Mouse (Mus musculus) MEL (cell line): ENCODE data around the gene Soat2. TPM values are rescaled to one million over a fixed set of nuclear protein-coding genes. Genes with fewer than 3 reads are reported as not detected.

Experiments used
- DNase-seq: peaks from one replicate; pipeline ENCODE4 v3.0.0; 2011; ENCODE audit warnings: low read depth, low spot score
- H3K27ac ChIP-seq: 2 replicates; pipeline ENCODE4 v1.5.1; 2012; ENCODE audit warnings: low read depth, mild to moderate bottlenecking, control low read depth, low read length, moderate library complexity; ENCODE audit not compliant: control insufficient read depth
- H3K27me3 ChIP-seq, 2 experiments: fragments of 150-350 bp in 1 of 2; sonication (generic) in 1 of 2; 2 replicates each; pipeline ENCODE4 v1.6.1; 2012; ENCODE audit warnings: low read length in 2 of 2, mild to moderate bottlenecking in 2 of 2, improper control_type of control experiment in 1 of 2, moderate library complexity in 1 of 2; ENCODE audit not compliant: insufficient read depth in 2 of 2, control insufficient read depth in 1 of 2
- H3K36me3 ChIP-seq, 2 experiments: 2 replicates each; pipeline ENCODE4 v1.6.1; 2012 to 2014; ENCODE audit warnings: low read length in 2 of 2, improper control_type of control experiment in 1 of 2, inconsistent platforms in 1 of 2, mild to moderate bottlenecking in 1 of 2; ENCODE audit not compliant: insufficient read depth in 2 of 2, control insufficient read depth in 1 of 2
- H3K4me1 ChIP-seq, 2 experiments: fragments of 150-350 bp in 1 of 2; sonication (generic) in 1 of 2; 2 replicates each; pipeline ENCODE4 v1.6.1; 2012; ENCODE audit warnings: low read length in 2 of 2, improper control_type of control experiment in 1 of 2, mild to moderate bottlenecking in 1 of 2; ENCODE audit not compliant: insufficient read depth in 2 of 2, control insufficient read depth in 1 of 2
- H3K4me3 ChIP-seq, 2 experiments: fragments of 150-350 bp in 1 of 2; sonication (generic) in 1 of 2; 2 replicates each; pipeline ENCODE4 v1.5.1; 2012; ENCODE audit warnings: low read depth in 2 of 2, low read length in 2 of 2, mild to moderate bottlenecking in 2 of 2, moderate library complexity in 2 of 2, control low read depth in 1 of 2, improper control_type of control experiment in 1 of 2; ENCODE audit not compliant: control insufficient read depth in 1 of 2, insufficient read depth in 1 of 2
- H3K79me2 ChIP-seq: 2 replicates; pipeline ENCODE4 v1.6.1; 2012; ENCODE audit warnings: mild to moderate bottlenecking, low read length, moderate library complexity; ENCODE audit not compliant: control insufficient read depth, poor library complexity, insufficient read depth
- H3K9ac ChIP-seq: 2 replicates; pipeline ENCODE4 v1.6.1; 2012; ENCODE audit warnings: low read depth, mild to moderate bottlenecking, control low read depth, low read length, moderate library complexity; ENCODE audit not compliant: control insufficient read depth, poor library complexity, severe bottlenecking
- H3K9me3 ChIP-seq: fragments of 150-350 bp; sonication (generic); replicated peaks from 2 replicates; pipeline ENCODE4 v1.6.1; 2012; ENCODE audit warnings: mild to moderate bottlenecking, low read length, improper control_type of control experiment, moderate library complexity; ENCODE audit not compliant: insufficient read depth
- CHD1 ChIP-seq: IDR thresholded peaks from 2 replicates; pipeline ENCODE4 v1.6.1; 2012; ENCODE audit warnings: low read depth, mild to moderate bottlenecking, inconsistent platforms, low read length, improper control_type of control experiment
- CHD2 ChIP-seq: IDR thresholded peaks from 2 replicates; pipeline ENCODE4 v1.6.1; 2011; ENCODE audit warnings: low read length, improper control_type of control experiment
- CTCF ChIP-seq, 3 experiments: IDR thresholded peaks in 2 of 3; conservative IDR thresholded peaks in 1 of 3; 2 replicates each; pipeline ENCODE4 v1.5.1; 2011 to 2012; ENCODE audit warnings: low read length in 3 of 3, low read depth in 2 of 3, mild to moderate bottlenecking in 2 of 3, improper control_type of control experiment in 1 of 3, inconsistent platforms in 1 of 3, mixed read lengths in 1 of 3, moderate library complexity in 1 of 3; ENCODE audit not compliant: control insufficient read depth in 1 of 3, insufficient read depth in 1 of 3, poor library complexity in 1 of 3, severe bottlenecking in 1 of 3
- EP300 ChIP-seq, 2 experiments: IDR thresholded peaks; 2 replicates each; pipeline ENCODE4 v1.6.1; 2011; ENCODE audit warnings: improper control_type of control experiment in 2 of 2, low read length in 2 of 2, low read depth in 1 of 2, mild to moderate bottlenecking in 1 of 2
- ETS1 ChIP-seq: IDR thresholded peaks from 2 replicates; pipeline ENCODE4 v1.6.1; 2012; ENCODE audit warnings: low read depth, mild to moderate bottlenecking, inconsistent platforms, low read length, improper control_type of control experiment, moderate library complexity
- GABPA ChIP-seq: IDR thresholded peaks from 2 replicates; pipeline ENCODE4 v1.6.1; 2012; ENCODE audit warnings: low read depth, mild to moderate bottlenecking, inconsistent platforms, low read length, improper control_type of control experiment, moderate library complexity
- JUND ChIP-seq: IDR thresholded peaks from 2 replicates; pipeline ENCODE4 v1.6.1; 2011; ENCODE audit warnings: low read depth, mild to moderate bottlenecking, improper control_type of control experiment, low read length
- MAFK ChIP-seq: IDR thresholded peaks from 2 replicates; pipeline ENCODE4 v1.6.1; 2011; ENCODE audit warnings: low read depth, mild to moderate bottlenecking, low read length, improper control_type of control experiment, borderline replicate concordance
- MAX ChIP-seq: IDR thresholded peaks from 2 replicates; pipeline ENCODE4 v1.6.1; 2011; ENCODE audit warnings: low read length, improper control_type of control experiment
- MEF2A ChIP-seq: IDR thresholded peaks from 2 replicates; pipeline ENCODE4 v1.6.1; 2014; ENCODE audit warnings: low read depth, mild to moderate bottlenecking, inconsistent platforms, low read length, improper control_type of control experiment; ENCODE audit not compliant: poor library complexity, insufficient replicate concordance, severe bottlenecking; ENCODE audit errors: extremely low read depth
- MXI1 ChIP-seq: IDR thresholded peaks from 2 replicates; pipeline ENCODE4 v1.6.1; 2011; ENCODE audit warnings: mild to moderate bottlenecking, low read depth, low read length, improper control_type of control experiment
- MYC ChIP-seq: IDR thresholded peaks from 2 replicates; pipeline ENCODE4 v1.6.1; 2011; ENCODE audit warnings: low read depth, mild to moderate bottlenecking, low read length, improper control_type of control experiment, moderate library complexity
- NELFE ChIP-seq: IDR thresholded peaks from 2 replicates; pipeline ENCODE4 v1.6.1; 2011; ENCODE audit warnings: low read depth, low read length, improper control_type of control experiment
- NRF1 ChIP-seq: IDR thresholded peaks from 2 replicates; pipeline ENCODE4 v1.6.1; 2014; ENCODE audit warnings: low read depth, mild to moderate bottlenecking, inconsistent platforms, low read length, improper control_type of control experiment, moderate library complexity; ENCODE audit not compliant: poor library complexity, insufficient read depth, severe bottlenecking
- POLR2AphosphoS2 ChIP-seq: IDR thresholded peaks from 2 replicates; pipeline ENCODE4 v1.6.1; 2011; ENCODE audit warnings: low read length, improper control_type of control experiment
- POLR2AphosphoS5 ChIP-seq: IDR thresholded peaks from 2 replicates; pipeline ENCODE4 v1.6.1; 2012; ENCODE audit warnings: low read depth, borderline replicate concordance, mild to moderate bottlenecking, inconsistent platforms, low read length, moderate library complexity, mixed read lengths
- RAD21 ChIP-seq: IDR thresholded peaks from 2 replicates; pipeline ENCODE4 v1.6.1; 2011; ENCODE audit warnings: mild to moderate bottlenecking, low read depth, low read length, improper control_type of control experiment
- RCOR1 ChIP-seq: IDR thresholded peaks from 2 replicates; pipeline ENCODE4 v1.6.1; 2012; ENCODE audit warnings: low read depth, mild to moderate bottlenecking, inconsistent platforms, low read length, improper control_type of control experiment
- SIN3A ChIP-seq: IDR thresholded peaks from 2 replicates; pipeline ENCODE4 v1.6.1; 2012; ENCODE audit warnings: low read length, improper control_type of control experiment, inconsistent platforms
- SMC3 ChIP-seq: IDR thresholded peaks from 2 replicates; pipeline ENCODE4 v1.6.1; 2011; ENCODE audit warnings: low read depth, low read length, improper control_type of control experiment
- TBP ChIP-seq: IDR thresholded peaks from 2 replicates; pipeline ENCODE4 v1.8.0; 2011; ENCODE audit warnings: low read depth, low read length, improper control_type of control experiment
- TCF12 ChIP-seq: IDR thresholded peaks from 2 replicates; pipeline ENCODE4 v1.6.1; 2014; ENCODE audit warnings: low read depth, mild to moderate bottlenecking, inconsistent platforms, low read length, improper control_type of control experiment, moderate library complexity
- UBTF ChIP-seq: IDR thresholded peaks from 2 replicates; pipeline ENCODE4 v1.6.1; 2012; ENCODE audit warnings: low read depth, mild to moderate bottlenecking, inconsistent platforms, low read length, improper control_type of control experiment, moderate library complexity, borderline replicate concordance; ENCODE audit not compliant: insufficient read depth
- USF2 ChIP-seq, 2 experiments: IDR thresholded peaks; 2 replicates each; pipeline ENCODE4 v1.6.1; 2011 to 2012; ENCODE audit warnings: improper control_type of control experiment in 2 of 2, low read length in 2 of 2, borderline replicate concordance in 1 of 2, inconsistent platforms in 1 of 2, low read depth in 1 of 2, mild to moderate bottlenecking in 1 of 2; ENCODE audit not compliant: insufficient read depth in 1 of 2
- ZC3H11A ChIP-seq: IDR thresholded peaks from 2 replicates; pipeline ENCODE4 v1.6.1; 2012; ENCODE audit warnings: low read depth, mild to moderate bottlenecking, inconsistent platforms, low read length, improper control_type of control experiment
- ZMIZ1 ChIP-seq: IDR thresholded peaks from 2 replicates; pipeline ENCODE4 v1.6.1; 2012; ENCODE audit warnings: low read depth, mild to moderate bottlenecking, inconsistent platforms, low read length, improper control_type of control experiment, moderate library complexity
- polyA plus RNA-seq, 2 experiments: library from polyadenylated mRNA; stranded (reverse) in 1 of 2; unstranded in 1 of 2; fragments of >175 nt in 1 of 2; fragments of >200 nt in 1 of 2; gene quantifications; 2 replicates each; pipeline versions ENCODE4 v1.2.1 to v1.2.4; 2012; ENCODE audit warnings: low replicate concordance in 2 of 2, low read depth in 1 of 2; ENCODE audit not compliant: insufficient read length in 2 of 2, insufficient read depth in 1 of 2, missing spikeins in 1 of 2
- total RNA-seq: library from RNA; depleted of rRNA; stranded (reverse); fragments of 300-350 nt; gene quantifications from 2 replicates; pipeline ENCODE4 v1.2.3, GENCODE M21; 2012

Gene Soat2
- total and polyA plus RNA-seq, 3 experiments = 20.0 to 44.8 TPM; not detected in 1

DNA sequence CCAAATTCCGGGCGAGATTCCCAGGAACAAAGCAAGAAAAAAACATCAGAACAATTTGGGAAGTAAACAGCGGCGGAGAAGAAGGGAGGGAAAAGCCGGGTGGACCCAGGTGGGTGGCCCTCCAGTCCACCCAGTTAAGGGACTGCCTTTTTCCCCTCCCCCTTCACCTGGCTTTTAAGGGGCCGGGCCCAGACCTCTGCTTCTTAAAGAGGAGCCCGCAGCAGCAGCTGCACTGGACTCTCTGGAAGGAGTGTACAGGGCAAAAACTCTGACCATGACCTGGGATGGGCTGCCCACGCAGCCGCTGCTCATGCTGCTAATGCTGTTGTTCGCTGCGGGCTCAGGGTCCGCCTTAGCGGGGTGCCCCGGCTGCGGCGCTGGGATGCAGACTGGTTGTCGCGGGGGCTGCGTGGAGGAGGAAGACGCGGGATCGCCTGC is 6.0 kb upstream of the Soat2 start, which contains the start of gene Igfbp6 (continued):
- TF ChIP-seq USF2 (IDR thresholded peaks at IDR 0.05; ENCODE audit: borderline replicate concordance in 1 of 2, insufficient read depth in 1 of 2, low read depth in 1 of 2, low read length in 2 of 2) (no peak), RAD21 (no peak)

GRCm38 (mm10) chr15:102144726-102145125 is 5.6 kb upstream of the Soat2 start:
- Histone ChIP-seq H3K4me1 (peaks cover 6 to 19% of the 10 kb centered on the region in 2 experiments), H3K4me3 (no peak overlapping the region)

DNA sequence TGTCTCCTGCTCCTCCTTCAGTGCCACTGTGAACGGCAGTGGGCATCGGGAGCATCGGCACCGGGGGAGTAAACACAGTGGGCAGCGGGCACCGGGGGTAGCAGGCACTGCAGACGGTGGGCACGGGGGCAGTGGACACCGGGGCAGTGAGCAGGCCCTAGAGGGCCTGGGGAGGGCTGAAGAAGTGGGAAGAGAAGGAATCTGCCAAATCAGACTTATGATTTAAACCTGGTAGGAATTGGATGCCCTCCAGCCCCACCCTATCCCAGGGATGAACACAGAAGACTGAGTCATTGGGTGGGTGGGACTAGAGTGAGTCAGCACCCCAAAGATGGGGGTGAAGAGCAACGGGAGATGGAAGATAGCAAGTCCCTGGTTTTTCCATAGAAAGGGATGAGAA is 5.0 kb upstream of the Soat2 start:
- H3K27ac ChIP-seq = no peak overlapping the region
- H3K9me3 ChIP-seq = no peaks in the 10 kb centered on the region
- H3K27me3 ChIP-seq = no peaks in the 10 kb centered on the region
- H3K79me2 ChIP-seq = peaks cover 1% of the 10 kb centered on the region; the same call in 1 of the 2 replicates
- TF ChIP-seq POLR2AphosphoS5 (no peak), JUND (peak; percentile 44; the same call in 1 of the 2 replicates), ZC3H11A (no peak), EP300 (IDR thresholded peaks at IDR 0.05; ENCODE audit: low read depth in 1 of 2, low read length in 2 of 2) (peak; percentile 45 to 48; a peak in 3 of 4 replicates), RCOR1 (peak; percentile 74), CHD2 (no peak), ETS1 (peak; percentile 70), MYC (no peak), MAFK (no peak), TCF12 (no peak), SMC3 (no peak), NELFE (no peak), MXI1 (no peak), GABPA (no peak), ZMIZ1 (no peak)
- no peak overlapping the region for H3K4me3 ChIP-seq
- H3K4me1 ChIP-seq = peaks cover 10 to 22% of the 10 kb centered on the region in 2 experiments
- H3K9ac ChIP-seq = no peak overlapping the region
- DNase-seq = peak; percentile 66
- peaks cover 0 to 21% of the 10 kb centered on the region in 2 experiments; a peak in 2 of 4 replicates for H3K36me3 ChIP-seq

More at GRCm38 (mm10) chr15:102144726-102145125, 5.6 kb upstream of the Soat2 start:
- DNase-seq = no peak
- H3K79me2 ChIP-seq = no peaks in the 10 kb centered on the region
- H3K36me3 ChIP-seq = peaks cover 0 to 17% of the 10 kb centered on the region in 2 experiments; a peak in 2 of 4 replicates
- H3K27me3 ChIP-seq = no peaks in the 10 kb centered on the region
- no peak for TF ChIP-seq MAX
- TF ChIP-seq JUND = no peak
- TF ChIP-seq CHD1 = no peak
- no peak for TF ChIP-seq MEF2A
- no peak for TF ChIP-seq RAD21
- TF ChIP-seq MAFK = no peak
- no peak for TF ChIP-seq UBTF
- no peak for TF ChIP-seq POLR2AphosphoS5
- no peak for TF ChIP-seq NRF1
- TF ChIP-seq USF2 (IDR thresholded peaks at IDR 0.05; ENCODE audit: borderline replicate concordance in 1 of 2, insufficient read depth in 1 of 2, low read depth in 1 of 2, low read length in 2 of 2) = no peak
- TF ChIP-seq SMC3 = no peak
- no peak for TF ChIP-seq MYC
- TF ChIP-seq POLR2AphosphoS2 = no peak
- TF ChIP-seq TBP = no peak
- no peak for TF ChIP-seq CTCF (IDR thresholded peaks at IDR 0.05 in 2 of 3, conservative IDR thresholded peaks at IDR 0.05 in 1 of 3; ENCODE audit: control insufficient read depth in 1 of 3, insufficient read depth in 1 of 3, low read depth in 2 of 3, low read length in 3 of 3, poor library complexity in 1 of 3, severe bottlenecking in 1 of 3)
- TF ChIP-seq SIN3A = no peak
- TF ChIP-seq NELFE = no peak
- no peak overlapping the region for H3K27ac ChIP-seq
- H3K9ac ChIP-seq = no peak overlapping the region
- H3K9me3 ChIP-seq = no peaks in the 10 kb centered on the region
